Mouse (Mus musculus) olfactory bulb, adult 2 months (tissue): Measurements from ENCODE around the gene Cd79b.

Experiments used
- CTCF ChIP-seq: fragments of 200-500 bp; IDR thresholded peaks from 2 replicates; pipeline ENCODE4 v1.5.1; 2012; ENCODE audit warnings: low read depth, mild to moderate bottlenecking, low read length, moderate library complexity; ENCODE audit not compliant: insufficient read depth
- POLR2A ChIP-seq: fragments of 200-500 bp; IDR thresholded peaks from 2 replicates; pipeline ENCODE4 v1.6.1; 2012; ENCODE audit warnings: mild to moderate bottlenecking, low read depth, low read length, moderate library complexity; ENCODE audit not compliant: insufficient read depth

DNA sequence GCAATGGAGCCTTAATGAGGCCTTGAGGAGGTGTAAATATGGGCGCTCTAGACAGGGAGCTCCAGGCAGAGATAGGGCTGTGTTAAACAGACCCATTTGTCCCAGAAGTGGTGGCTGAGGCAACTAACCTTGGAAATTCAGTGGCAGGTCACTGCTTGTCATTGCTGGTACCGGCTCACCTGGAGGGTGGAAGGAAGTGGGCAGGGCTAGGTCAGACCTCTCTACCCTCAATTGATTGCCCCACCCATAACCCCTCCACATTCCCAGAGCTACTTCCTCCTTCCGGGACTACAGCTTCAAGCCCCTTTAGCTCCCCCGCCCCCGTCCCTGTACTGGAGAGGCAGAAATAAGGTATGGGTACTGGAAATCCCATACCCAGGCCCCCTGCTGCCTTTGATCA, 1.0 kb downstream of the Cd79b start:
- TF ChIP-seq POLR2A (no peak), CTCF (no peak)
